Mouse (Mus musculus) embryo, embryonic 11.5 days (tissue): ENCODE measurements around the gene Ppip5k1.

Source experiments
- DNase-seq: peaks from one replicate; pipeline ENCODE4 v3.0.0-alpha.2; 2012; ENCODE audit warnings: low read depth, low spot score

The Ppip5k1 gene

GRCm38 (mm10) chr2:121299471-121299870 lies 55.7 kb downstream of the Ppip5k1 start:
- DNase-seq = no peak

DNA sequence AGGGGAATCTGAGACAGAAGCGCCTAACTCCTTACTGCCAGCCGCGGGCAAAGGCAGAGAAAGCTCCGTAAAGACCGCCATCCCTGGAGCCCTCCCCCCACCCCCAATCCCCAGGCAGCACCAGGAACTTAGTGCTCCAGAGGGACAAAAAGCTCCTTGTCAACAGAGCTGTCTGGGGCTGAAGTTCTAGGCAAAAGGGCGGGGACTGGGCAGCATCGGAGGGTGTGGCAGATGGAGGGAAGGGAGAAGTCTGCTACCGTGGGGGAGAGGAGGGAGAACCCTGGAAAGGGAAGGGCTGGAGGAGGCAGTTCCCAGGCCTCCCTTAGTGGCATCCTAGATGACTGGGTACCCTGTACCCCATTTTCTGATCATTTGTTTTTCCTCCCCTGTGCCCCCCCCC lies 57.1 kb downstream of the Ppip5k1 start:
- DNase-seq = no peak

DNA sequence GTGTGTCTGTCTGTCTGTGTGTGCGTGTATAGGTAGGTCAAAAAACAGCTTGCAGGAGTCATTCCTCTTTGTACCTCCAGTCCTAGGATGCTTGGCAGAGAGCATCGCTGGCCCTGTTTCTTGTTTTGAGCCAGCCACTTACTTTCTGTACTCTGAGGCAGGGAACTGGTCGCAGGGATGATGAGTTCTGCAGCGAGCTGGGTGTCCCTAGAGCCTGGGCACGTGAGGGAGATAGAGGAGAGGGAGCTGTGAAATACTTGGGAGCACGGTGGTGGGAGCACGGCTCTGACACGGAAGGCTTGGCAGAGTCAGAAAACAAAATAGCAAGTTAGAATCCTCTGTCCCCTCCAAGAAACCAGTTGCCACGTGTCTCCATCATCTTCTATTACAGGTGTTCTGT lies 57.5 kb downstream of the Ppip5k1 start:
- no peak for DNase-seq

GRCm38 (mm10) chr2:121296754-121297231 lies 58.4 kb downstream of the Ppip5k1 start:
- DNase-seq = no peak

- no peak for DNase-seq
These were observed 59.3 kb downstream of the Ppip5k1 start for GRCm38 (mm10) chr2:121295608-121296571.

GRCm38 (mm10) chr2:121294753-121295607 lies 60.2 kb downstream of the Ppip5k1 start:
- no peak for DNase-seq

DNA sequence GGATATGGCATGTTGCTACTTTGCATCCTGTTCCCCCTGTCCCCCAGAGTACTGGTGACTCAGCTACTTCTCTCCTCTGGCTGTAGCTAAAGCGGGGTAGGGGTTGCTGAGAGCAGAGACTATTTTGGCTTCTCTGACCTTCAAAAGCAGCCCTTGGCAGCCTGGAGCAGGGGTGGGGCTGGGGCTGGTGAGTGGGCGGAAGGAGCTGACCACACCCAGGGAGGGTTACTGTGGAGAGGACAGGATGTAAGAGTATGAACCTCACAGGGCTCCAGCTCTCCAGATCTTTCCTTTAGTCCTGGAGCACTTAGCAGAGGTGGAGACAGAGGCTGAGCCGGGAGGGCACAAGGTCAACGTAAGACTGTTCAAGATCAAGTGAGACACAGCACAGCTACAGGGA lies 61.0 kb downstream of the Ppip5k1 start:
- DNase-seq = no peak

- DNase-seq = no peak
These were observed 62.7 kb downstream of the Ppip5k1 start for GRCm38 (mm10) chr2:121292316-121293013.

GRCm38 (mm10) chr2:121289730-121290540 lies 65.3 kb downstream of the Ppip5k1 start:
- no peak for DNase-seq

DNA sequence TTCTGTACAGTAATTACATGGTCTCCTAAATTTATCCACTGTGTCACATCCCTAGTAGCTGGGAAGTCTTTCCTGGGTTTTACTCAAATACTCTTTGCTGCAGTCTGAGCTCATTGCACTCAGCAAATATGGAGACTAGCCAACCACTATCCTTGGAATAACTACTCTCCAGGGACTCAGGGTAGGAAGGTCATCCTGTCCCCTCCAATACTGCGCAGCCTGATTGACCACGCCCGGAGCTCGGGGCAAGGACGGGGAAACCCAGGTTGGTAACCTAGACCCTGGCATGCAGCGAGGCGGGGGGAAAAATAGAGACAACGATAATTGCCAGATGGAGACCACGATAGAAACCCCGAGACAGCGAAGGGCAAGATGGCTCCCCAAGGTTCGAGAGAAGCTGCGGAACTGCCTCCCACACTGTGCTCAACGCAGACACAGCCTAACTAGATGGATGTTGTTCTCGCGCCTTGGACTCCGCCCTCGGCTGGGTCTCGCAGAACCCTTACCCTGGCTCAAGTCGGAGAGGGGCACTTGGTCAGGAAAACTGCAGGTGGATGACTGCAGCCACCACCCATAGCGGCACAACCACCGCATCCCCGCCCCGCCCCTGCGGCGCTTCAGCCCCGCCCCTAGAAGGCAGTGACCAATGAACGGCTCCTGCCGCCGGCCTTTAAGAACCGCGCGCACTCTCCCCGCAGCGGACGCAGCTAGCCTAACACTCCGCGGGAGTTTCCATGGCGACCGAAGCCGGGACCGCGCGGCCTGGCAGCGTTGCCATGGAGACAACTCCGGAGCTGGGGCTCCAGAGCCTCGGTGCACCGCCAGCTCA lies 66.1 kb downstream of the Ppip5k1 start, which contains the start of gene Map1a:
Gene Map1a (plus strand): TSS at position 700 of the 829 bp plus-strand sequence.
- DNase-seq = peak; percentile 95

DNA sequence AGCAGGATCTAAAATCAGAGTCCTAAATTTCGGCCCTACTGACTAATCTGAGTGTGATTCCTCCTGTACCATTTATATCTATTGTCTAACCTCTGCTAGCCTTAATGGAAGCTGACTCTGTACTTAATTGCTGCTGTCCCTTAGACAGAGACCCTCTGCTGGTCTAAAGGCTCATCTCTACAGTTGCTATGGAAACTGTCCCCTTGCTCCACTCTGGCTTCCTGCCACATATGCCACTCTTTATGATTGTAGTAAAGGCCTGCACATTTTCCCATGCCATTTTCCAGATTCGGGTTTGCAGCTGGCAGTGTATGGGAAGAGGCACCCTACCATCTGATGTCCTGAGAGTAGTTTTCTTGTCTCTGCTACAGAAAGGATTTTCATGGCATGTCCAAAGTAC lies 67.3 kb downstream of the Ppip5k1 start:
- DNase-seq = no peak

GRCm38 (mm10) chr2:121271928-121272516 lies 83.2 kb downstream of the Ppip5k1 start:
- no peak for DNase-seq

GRCm38 (mm10) chr2:121271236-121271927 lies 83.8 kb downstream of the Ppip5k1 start, which contains the start of gene Trp53bp1:
Gene Trp53bp1, minus strand, starts transcription at chr2:121271407.
- peak; percentile 91 for DNase-seq

- DNase-seq = peak; percentile 54
These were observed 84.5 kb downstream of the Ppip5k1 start for GRCm38 (mm10) chr2:121270521-121271235.

GRCm38 (mm10) chr2:121268446-121268845 lies 86.8 kb downstream of the Ppip5k1 start:
- no peak for DNase-seq
